Mouse (Mus musculus) ovary, adult 18-20 months (tissue): ENCODE results near the gene Mal.

Source experiments
- DNase-seq: peaks from one replicate; pipeline ENCODE4 v3.0.0; 2022; ENCODE audit warnings: low spot score, mixed read lengths

Gene Mal

DNA sequence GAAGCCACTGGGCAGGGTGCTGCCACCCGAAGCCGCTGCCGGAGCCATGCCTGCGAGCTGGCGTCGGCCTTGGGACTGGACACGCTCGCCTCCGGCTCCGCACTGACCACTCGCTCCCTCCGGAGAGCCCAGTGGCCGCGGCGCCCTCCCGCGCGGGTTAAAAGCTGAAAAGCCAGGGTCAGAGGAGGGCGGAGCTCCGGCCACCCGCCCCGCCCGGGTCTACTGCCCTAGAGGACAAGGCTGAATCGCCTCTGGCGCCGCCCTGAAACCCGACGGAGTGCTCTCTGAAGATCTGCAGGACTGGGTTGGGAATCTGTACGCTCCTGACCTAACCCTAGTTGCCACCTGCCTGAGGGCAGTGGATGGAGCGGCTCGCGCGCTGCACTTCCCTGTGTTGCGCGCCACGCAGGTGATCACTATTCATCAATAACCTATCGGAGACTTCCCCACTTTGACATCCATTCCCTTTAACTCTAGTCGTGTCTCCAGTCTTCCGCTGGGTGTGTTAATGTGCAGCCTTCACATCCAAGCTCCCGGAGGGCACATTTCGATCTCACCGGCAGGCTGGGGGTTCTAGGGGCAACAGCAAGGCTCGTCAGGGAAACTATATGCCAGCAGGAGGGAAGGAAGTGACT lies at the start of gene Mal:
TSS of gene Mal (minus strand) at position 610 of the 635 bp plus-strand sequence.
- peak; percentile 66 for DNase-seq

DNA sequence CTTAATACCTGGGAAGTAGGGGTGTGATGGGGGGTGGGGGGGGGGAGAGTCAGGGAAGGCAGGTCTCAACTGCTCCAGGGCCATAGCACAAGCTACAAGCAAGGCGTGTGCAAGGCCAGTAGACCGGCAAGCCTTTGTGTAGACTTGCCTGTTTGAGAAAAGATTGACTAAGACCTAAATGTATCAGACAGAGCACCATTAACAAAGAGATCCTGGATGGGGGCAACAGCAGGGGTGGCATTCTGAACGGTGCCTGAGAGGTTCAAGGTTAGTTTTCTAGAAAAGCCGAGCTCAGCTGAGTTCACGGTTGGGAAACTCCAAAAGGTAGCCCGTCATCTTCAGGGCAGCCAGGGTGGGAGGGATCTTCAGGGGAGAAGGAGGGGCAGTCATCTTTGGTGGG lies 48.8 kb upstream of the Mal start:
- no peak for DNase-seq

DNA sequence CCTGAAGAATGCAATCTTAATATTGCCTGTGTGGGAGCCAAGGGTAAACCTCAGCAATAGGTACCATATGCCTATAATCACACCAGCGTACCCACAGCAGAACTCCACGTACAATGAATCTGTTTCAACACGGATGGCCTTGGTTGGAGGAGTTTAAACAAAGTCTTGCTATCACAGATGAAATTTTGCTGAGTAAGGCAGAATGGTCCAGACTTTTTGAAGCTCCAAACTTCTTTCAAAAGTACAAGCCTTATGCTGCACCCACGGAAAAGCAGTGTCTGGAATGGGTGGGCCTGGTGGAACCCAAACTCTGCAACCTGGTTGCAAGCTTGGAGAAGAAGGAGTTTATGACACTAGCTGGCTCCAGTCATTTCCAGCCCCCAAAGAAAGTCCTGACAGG lies 32.7 kb upstream of the Mal start:
- DNase-seq, result no peak

DNA sequence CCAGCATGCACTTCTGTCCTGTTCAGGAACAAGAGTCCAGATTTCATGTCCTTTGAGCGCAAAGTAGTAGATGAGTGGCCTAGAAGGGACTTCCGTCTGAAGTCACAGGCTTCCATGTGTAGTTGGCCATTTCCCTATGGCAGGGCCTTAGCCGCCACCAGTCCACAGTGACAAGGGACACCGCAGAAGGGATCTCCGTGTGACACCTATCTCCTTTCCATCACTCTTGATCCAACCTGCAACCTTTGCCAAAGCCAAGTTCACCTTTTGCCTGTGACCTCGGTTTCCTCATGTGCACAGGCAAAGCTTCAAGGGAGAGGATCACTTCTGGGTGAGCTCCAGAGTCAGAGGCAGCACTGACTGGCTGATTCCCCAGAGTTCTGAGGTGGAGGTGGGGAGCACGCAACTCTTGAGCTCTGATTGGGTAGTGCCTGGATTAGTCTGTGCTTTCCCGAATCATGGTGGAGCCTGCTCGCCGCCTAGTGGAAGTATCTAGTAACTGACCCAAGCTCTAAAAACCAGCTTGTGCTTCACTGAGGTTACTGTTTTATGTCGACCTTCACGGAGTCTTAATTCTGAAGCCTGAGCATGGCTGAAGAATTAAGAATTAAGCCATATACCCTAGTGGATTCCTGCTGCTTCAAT lies 27.3 kb upstream of the Mal start:
- peak; percentile 38 for DNase-seq

DNA sequence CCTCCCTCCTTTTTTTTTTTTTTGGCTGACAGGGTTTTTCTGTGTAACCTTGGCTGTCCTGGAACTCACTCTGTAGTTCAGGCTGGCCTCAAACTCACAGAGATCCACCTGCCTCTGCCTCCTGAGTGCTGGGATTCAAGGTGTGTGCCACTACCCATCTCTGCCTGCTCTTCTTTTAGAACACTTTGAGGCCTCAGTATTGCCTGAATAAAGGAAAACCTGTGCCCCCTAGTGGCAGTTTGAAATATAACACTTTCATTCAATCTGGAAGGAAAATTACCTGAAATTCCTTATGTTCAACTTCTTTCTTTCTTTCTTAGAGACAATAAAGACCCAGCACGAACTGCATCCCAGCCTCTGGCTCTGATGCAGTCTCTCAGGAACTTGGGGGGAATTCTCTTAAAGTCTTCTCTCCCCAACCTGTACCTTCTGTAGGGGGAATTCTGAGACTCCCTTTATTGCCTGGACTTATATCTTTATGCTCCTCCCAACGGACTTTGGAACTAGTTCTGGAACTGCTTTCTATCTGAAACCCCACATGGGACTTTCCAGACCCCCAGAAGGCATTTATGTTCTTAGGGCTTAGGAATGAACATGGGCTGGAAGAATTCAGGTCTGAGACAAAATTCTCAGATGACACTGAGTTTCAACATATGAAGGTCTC lies 11.5 kb upstream of the Mal start:
- no peak for DNase-seq

DNA sequence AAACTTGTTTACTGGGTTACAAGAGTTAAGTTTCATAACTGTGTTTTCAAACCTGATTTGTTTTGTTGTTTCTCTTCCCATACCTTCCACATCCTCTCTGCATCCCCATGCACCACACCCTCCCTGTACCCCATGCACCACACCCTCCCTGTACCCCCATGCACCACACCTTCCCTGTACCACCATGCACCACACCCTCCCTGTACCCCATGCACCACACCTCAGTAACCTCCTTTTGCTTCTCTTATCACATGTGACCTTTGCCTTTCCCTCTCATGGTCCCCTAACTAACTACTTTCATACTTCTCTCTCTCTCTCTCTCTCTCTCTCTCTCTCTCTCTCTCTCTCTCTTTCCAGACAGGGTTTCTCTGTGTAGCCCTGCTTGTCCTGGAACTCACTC lies 10.5 kb upstream of the Mal start:
- no peak for DNase-seq

DNA sequence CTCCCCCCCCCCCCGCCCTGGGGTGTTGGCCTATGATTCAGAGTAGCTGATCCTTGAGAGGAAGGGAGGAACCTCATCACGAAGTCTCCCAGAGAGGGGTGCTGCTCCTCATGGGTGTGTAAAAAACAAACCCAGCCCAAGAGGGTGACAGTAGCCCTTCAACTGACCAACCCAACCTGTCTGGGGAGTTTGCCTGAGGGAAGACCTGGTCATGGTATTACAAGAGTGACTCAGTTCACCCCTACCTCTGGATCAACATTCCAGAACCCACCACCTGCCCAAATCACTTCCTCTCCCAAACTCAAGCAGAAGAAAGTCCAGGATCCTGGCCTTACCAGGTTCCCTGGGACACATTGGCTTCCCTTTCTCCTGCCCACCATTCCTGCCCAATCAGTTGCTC lies 6.2 kb upstream of the Mal start:
- no peak for DNase-seq

DNA sequence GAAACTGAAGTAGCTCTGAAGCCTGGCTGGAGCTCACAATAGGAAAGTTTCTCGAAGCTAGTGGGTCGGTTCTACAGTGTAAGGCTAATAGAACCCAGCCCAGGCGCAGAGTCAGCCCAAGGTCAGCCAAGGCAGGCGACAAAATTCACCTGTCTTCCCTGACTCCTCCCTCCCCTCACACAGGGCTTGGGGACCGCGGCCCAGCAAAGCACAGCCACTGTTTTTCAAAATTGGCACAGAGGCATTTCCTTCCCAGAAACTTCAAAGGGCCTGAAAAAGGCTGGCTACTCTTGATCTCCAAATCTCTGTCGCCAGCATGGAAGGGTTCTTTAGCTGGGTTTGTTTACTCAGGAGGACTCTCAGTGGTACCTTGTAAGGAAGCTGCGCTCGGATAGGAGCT lies 1.1 kb downstream of the Mal start:
- no peak for DNase-seq

DNA sequence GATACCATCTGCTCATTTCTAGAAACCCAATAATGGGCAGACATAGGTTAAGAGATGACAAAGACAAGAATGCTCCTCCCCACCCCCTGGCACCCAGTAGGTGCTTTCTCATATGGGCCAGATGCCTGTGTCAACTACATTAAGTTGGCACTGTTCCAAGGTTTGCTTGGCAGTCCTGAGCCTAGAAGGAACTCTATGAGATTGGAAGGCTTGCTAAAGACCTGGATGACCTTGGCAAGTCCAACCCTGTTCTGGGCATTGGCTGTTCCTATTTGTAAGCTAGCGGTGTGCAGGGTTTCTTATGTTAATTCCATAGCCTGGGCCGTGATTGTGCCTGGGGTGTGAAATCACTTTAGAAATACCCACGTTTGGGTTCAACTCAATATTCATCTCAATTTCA lies 1.7 kb downstream of the Mal start:
- DNase-seq, result no peak

DNA sequence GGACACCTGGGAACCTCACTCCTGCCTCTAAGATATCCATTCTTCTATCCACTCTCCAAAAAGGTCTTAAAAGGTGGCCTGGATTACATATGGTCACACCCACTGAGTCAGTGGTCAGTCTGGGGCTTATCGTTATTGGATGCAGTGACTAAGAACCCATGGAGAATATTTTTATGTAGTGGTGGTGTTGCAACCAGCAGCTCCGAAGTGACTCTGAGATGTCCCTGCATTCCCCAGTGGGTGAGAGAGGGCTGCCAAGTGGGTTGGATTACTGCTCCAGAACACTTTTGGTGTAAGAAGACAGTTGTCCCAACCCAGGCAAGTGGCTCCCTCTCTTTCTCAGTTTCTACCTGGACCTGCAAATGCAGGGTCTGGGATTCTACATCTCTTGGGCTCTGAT lies 3.7 kb downstream of the Mal start:
- DNase-seq, result no peak

DNA sequence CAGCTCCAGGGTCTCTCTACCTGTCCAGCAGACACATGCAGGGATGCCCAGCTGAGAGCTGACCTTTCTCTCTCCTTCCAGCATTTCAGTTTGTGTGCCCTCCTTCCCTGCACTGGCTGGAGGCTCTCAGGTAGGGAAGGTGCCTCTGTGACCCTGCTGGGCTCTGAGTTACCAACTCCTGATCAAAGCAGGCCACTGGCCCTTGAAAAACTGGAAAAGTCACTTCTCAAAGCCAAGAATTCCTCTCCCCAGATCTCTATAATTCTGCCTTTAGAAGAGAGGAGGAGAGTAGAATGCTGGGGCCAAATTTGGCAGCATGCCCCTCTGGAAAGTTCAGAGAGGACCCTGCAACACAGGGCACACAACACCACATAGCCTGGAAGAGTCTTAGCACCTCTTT lies 4.2 kb downstream of the Mal start:
- no peak for DNase-seq

DNA sequence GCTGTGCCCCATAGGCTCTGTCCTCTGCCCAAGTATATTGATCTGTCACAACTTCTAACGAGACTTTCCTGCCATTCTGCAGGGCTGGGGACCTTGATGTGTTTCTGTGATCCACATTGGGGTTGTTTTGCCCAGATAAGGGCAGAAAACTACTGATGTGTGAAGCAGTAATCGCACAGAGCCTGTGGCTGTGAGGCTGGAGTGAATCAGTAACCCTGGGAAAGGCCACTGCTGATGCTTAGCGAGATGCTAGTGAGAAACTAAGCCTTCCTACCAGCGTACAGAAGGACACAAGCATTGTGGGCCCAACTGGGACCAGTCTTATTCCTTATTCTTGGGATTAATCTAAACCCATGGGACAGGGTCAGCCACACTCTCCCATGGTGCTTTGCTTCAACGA lies 4.9 kb downstream of the Mal start:
- no peak for DNase-seq

DNA sequence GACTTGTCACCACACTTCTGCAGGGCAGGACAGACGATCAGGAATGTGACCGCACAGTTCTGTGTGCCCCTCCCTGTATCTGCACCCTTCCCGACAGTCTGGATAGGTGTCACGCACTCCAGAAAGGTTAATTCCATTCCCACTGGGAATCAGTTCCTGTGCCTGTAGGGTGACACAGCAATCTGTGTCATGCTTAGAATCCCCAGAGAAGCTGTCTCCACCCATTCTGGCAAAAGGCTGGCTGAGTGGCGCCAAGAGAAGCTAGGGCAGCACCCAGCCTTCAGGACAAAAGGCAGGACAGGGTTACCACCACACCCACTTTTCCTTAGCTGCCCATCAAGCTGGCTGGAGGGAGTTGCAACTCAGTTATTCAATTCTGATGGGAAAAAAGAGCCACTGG lies 6.6 kb downstream of the Mal start:
- DNase-seq, result no peak

DNA sequence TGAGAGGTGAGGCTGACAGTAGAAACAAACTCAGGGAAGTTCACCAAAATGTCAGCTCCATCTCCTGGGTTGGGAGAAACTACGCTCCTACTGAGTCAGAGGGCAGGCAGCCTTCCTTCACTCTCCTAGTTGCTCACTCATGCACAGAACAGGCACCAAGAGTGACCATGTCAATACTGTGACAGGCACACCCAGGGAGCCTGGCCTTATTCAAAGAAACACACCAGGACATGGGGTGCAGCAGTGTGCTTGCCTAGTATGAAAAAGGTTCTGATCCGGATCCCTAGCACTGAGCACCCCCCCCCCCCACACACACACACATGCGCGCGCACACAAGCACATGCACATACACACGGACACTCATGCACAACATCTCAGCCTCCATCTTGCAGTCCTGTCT lies 8.3 kb downstream of the Mal start:
- no peak for DNase-seq

DNA sequence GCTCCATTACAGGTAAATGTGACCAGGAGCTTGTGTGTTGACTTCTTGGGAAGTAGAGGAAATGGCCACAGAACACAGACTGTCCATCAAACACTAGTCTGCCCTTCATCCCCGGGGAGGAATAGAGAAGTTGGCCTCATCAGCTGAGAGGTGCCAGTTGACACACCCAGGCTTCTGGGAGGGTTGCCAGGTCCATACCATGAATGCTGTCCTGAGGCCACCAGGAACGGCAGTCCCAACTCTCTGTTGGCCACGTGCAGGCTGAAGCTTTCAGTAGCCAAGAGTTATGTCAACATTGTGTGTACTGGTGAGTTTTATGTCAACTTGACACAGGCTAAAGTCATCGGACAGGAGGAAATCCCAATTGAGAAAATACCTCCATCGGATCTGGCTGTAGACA lies 9.6 kb downstream of the Mal start:
- DNase-seq, result no peak

DNA sequence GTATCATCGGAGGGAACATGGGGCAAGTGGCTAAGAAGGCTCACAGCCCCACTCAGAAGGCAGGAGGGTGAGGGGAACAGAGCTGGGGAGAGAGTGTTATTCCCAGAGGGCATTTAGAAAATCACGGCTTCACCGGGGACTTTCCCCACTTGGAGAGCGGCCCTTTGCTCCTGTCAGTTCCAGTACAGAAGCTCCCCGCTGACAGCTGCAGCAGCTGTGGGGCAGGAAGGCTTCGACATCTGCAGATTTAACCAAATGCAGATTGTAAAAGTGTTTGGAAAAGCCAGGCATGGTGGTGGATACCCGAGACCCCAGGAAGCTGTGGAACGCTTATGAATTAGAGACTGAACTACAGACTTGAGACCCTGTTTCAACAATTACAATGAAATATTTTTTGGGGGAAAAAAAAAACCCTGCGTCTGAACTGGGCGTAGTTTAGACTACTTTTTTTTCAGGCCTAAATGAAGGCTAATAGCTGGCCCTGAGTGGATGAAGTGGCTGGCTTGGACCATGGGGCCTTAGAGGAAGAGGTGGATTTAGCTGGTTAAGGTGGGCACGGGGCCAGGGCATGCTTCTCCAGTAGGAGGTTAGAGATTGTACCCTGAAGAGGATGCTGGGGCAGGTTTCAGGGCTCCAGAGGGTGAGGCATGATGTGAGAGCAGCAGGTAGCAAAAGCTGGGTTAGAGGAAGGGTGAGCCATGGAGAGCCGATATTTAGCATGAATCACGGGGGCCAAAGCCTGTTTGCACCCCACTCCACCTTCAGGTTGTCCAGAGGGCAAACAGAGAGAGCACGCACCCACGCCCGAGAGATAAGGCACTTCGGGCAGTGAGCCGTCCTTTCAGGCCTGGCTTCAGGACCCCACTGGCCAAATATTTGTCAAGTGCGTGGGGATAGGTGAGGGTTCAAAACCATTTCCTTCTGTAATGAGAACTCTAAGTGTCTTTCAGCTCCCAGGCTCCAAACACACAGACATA lies 12.5 kb downstream of the Mal start:
- DNase-seq, result no peak

DNA sequence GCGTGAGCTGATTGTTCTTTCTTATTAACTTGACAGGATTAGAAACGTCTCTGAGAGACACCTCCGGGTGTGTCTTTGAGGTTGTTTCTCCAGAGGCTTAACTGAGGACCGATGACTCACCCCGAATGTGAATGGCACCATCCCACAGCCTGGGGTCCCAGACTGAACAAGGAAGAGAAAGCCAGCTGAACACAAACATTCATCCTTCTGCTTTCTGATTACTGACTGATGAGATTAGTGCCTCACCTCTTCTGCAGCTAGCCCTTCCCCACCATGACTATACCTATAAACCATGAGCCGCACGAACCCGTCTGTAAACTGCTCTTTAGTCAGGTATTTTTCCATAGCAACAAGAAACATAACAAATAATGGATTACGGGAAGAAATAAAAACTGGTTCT lies 17.5 kb downstream of the Mal start:
- no peak for DNase-seq

DNA sequence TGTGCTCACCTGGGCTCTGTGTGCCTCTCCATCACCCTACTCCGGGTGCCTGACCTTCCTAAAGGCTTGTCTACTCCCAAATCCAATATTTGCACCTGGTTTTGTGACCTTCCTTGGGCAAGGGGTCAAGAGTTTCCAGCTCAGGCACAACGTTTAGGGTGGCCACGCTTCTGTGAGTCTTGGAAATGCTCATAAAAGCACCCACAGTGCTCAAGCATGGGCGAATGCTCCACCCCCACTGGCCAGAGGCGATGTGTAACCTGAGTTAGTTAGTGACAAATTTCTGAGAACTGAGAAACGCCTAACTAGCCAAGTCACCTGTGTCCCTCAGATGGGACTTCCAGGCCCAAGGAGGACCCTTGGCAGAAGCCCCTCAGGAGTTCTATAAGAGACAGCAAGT lies 20.9 kb downstream of the Mal start:
- no peak for DNase-seq

DNA sequence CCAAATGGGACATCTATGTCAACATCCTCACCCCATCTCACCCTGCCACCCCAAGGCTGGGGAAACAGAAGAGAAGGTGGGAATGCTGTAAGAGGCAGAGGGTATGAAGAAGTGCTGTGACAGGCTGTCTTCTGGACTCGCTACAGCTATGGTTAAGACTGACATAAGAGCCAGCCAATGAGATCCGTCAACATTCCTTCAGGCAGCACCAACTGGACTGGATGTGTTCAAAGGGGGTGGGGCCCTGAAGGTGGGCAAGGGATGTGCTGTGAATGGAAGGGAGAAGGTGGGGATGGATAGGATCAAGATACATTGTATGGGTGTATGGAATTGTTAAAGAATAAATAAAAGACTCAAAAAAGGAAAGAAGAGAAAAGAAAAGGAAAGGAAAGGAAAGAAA lies 23.9 kb downstream of the Mal start:
- no peak for DNase-seq

DNA sequence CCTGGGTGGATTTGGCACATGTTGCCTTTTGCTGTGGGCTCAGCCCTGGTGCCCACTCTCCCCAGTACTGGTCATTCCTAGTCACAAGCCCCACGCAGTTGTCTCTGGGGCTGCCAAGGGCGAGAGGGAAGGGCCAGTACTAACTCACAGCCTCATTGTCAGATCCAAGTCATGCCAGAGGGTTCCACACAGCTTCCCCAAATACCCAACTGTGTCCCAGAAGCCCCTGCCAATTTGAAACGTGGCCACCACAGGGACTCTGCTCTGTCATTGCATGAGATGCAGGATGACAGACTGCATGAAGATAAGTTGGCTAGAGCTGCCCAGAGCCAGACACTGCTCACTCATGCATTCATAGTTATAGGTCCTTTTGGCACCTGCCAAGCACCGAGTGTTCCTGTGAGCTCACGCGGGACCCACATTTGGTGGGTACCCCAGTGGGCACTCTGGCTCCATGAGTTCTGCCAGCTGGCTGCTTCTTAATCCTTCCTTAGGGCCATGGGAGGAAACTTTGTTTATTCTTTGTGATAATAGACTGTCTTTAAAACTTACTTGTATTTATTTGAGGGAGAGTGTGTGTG lies 28.4 kb downstream of the Mal start:
- no peak for DNase-seq

DNA sequence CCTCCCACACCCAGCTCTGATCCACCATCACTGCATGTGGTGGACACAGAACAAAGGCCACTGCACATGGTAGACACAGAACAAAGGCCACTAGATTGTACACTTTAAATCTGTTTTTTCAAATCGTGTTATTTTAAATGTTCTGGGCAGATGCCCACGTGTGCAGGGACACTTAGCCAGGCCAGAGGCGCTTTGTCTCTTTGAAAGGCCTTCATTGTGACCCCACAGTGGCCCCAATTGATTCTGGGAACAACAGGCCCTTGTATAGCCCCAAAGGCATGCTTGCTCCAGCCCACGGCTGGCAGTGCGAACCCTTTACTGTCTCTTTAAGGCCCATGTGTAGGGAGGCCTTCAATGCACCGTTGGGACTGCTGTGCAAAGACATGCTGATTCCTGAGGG lies 29.1 kb downstream of the Mal start:
- no peak for DNase-seq

DNA sequence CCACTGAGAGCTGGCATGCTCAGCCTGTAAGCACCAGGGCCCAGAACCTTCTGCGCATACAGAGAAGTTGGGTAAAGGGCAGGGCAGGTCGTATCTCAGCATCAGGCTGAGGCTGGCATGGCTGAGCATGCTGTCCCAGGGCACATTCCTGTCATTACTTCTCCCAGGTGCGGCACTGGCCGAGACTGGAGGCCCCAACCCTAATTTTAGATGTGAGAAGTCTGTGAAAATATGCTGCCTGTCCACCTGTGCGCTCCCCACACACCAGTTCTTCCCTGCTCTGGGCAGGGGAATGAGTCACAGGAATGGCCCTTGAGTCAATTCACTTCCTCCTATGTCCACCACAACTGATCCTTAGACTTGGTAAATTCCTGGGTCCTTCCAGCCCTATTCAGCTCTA lies 30.8 kb downstream of the Mal start:
- DNase-seq, result no peak
